Mouse (Mus musculus) bone marrow macrophage, adult 2 months (primary cell): ENCODE data around the gene Slc31a1.

Experiments used
- CTCF ChIP-seq: IDR thresholded peaks from 2 replicates; pipeline ENCODE4 v1.5.1; 2012; ENCODE audit warnings: low read depth, mild to moderate bottlenecking, low read length, moderate library complexity
- POLR2A ChIP-seq: IDR thresholded peaks from 2 replicates; pipeline ENCODE4 v1.6.1; 2012; ENCODE audit warnings: mild to moderate bottlenecking, low read depth, low read length, borderline replicate concordance

GRCm38 (mm10) chr4:62313641-62314211 lies 46.8 kb upstream of the Slc31a1 start:
- TF ChIP-seq CTCF: no peak
- TF ChIP-seq POLR2A: no peak
